Mouse (Mus musculus): ENCODE data around the gene Endod1. TPM values are rescaled to one million over a fixed set of nuclear protein-coding genes. Genes with fewer than 3 reads are reported as not detected.
"Not testable (repeated sequence)": the region's sequence is repeated elsewhere in the genome, so short reads cannot be mapped to it uniquely, and the experiment has no call there.

Gene Endod1
- total RNA-seq, 2 experiments from 2014 or later, result 18.2 to 24.0 TPM

DNA sequence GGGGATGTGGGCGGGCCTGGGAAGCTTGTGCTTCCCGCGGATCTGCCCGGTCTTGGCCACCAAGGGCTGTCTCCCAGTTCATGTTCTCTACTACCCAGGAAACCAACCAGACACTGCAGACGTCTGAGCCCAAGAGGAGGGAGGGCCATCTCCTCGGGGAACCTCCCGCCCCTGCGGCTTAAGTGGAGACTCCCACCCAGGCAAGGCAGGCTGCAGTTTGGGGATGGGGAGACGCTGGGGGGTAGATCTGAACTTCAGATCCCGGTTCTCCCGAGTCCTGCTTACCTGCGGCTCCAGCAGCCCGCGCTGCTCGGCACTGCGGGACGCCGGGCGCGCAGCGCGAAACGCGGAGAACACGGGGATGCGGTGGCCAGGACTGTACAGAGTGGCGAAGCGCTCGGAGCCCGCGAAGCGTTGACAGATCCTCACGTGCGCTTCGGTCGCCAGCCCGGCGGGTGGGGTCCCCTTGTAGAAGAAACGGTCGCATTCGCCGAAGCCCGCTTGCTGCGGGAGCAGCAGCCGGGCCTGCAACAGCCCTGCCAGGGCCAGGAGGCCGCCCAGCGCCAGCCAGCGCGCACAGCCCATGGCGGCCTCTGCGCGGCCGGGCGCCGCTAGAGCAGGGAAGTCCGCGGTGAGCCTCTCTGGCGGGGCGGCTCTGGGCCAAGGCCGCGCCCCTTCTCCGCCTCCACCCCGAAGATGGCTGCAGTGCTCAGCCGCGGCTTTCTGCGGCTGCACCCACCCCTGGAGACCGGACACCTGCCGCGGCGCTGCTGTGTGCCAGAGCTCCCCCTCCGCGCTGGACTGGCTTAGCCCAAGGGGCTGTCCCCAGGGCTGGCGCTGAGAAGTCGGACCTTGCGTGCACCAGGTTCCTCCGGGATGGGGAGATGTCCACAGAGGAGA is 671 bp downstream of the Endod1 start:
- peak; percentile 62 to 64 for DNase-seq (ENCODE audit: low spot score in 2 of 2)

DNA sequence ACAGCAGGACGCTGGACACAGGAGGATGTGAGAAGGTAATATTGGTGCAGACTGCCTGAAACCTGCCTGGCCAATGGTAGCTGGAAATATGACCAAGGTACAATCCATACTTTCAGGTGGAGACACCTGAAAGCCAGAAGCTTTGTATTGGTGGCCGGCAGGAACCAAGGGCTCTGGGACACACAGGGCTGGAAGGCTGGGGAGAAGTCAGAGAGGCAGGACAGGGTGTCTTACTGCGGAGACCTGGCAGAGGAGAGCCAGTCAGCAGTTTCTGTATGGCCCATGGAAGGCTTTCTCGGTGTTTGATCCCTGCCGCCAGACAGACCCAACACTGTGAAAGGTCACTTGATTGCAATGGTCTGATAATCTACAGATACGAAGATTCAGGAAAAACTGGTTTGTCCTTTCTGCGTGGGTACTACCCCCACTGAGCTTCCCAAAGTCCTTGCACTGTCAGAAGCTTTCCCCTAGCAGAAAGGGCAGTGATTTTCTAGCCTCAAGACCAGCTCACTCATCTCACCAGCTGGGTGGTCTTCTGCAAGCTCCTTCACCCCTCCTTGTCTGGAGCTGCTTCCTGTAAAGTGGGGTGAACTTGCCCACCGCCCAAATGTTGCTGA is 1.4 kb downstream of the Endod1 start:
- DNase-seq (ENCODE audit: low spot score in 2 of 2), result no peak

DNA sequence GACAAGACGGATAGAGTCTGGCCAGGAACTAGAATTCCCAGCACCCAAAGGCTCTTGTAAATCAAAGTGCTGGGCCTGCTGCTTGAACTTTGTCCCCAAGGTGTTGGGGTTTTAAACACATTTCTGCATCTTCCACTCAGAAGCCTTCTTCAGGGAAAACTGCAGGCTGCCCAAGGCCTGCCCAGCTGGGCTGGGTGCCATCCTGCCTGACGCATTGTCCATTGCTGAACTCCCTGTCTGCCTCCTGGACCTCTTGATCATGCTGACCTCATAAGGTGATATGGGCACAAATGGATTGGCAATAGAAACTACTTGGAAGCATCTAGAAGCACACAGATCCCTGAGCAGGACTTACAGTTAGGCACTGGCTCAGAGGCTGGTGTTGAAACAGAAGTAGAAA is 3.2 kb downstream of the Endod1 start:
- DNase-seq (ENCODE audit: low spot score in 2 of 2), result no peak

DNA sequence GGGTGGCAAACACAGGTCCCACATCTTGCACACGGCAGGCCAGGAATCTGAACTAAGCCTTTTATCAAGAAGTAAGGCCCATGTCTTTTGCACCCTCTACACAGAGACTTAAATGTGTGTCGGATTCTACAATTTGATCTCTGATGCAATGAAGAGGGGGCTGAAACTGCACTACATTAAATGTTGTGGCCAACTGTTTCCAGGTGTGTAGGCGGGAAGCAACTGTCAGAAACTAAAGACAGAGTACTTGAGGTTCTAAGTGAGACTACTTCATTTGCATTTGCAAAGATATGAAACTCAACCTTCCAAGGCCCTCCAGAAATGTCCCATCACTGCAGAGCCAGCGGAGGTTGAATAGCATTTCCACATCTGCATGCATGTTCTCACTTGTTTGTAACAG is 5.2 kb downstream of the Endod1 start:
- DNase-seq (ENCODE audit: low spot score in 2 of 2), result no peak

DNA sequence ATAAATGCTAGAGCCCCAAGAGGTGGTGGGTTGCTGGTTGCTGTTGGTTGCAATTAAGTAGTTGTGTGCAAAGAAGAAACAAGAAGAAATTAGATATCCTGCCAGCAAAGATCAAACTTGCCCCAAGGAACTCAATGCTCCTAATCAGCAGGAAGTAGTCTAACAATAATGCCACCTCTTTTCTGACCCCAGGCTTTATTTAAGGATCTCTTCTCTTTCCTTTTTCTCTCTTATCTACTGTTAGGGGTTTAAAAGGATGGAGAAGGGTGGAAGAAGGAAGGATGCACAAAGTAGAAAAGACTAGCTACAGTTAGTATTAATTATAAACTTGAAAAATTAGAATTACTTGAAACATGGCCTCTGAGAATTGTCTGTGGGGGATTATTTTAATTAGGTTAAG is 8.9 kb downstream of the Endod1 start:
- no peak for DNase-seq (ENCODE audit: low spot score in 2 of 2)

DNA sequence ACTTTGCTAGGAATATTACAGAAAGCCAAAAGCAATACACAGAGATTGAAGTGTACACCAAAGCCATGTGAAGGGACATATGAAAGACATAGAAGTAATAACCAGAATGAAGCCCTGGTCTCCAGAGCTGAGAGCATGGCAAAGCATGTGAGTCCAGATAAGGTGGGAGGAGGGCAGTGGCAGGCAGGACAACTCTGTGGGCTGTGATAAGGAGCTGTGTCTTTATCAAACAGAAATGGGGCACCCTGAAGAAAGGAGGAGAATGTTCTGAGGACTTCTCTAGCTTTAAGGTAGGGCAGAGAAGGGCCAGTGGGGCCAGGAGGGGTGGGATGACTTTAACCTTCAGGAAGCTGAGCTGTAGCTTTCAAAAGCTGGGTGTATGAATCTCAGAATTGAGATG is 12.0 kb downstream of the Endod1 start:
- DNase-seq (ENCODE audit: low spot score in 2 of 2), result no peak

DNA sequence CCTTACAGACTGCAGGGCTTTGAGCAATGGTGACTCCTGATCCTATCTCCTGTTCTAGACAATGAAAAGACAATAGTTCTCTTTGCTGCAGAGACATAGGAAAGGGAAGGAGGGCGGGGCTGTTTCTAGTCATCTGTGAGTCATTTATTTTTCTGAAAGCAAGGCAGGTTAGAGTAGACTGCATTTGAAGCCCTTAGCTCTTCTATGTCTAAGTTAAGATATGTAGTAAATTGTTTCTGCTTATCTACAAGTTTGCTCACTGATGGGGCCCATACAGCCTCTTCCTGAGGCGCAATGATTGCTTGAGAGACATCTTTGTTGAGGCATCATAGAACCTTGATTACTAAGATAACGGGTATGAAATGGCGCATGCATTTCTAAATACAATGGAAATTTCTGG is 13.5 kb downstream of the Endod1 start:
- DNase-seq (ENCODE audit: low spot score in 2 of 2), result no peak

DNA sequence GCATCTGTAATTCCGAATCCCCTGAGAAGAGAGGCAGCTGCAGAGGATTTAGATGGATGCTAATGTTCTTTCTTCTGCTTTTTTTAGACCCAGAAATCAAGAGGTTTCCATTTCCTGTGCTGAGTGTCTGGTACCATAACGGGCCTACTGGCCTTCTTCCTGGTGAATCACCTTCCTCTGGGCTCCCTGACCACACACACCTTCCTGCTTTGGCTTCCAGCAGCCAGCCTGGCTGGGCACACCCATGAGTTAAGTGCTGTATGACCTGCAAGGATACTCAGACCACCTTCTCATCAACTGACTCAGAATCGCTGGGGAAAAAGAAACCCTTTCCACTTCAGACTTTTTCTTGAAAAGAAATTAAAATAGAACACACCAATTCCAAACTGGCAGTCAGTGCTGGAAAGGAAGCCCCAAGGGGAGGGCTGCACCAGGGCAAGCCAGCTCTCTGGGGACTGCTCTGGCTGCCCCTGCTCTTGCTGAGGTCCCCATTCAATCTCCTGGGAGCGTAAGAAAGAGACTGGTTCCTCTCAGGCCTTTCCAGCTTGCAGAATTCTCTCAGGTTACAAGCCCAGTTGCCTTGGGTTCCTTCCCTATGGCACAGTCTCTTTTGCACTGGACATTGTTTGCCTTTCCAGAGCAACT is 15.7 kb downstream of the Endod1 start:
- no peak for DNase-seq (ENCODE audit: low spot score in 2 of 2)

DNA sequence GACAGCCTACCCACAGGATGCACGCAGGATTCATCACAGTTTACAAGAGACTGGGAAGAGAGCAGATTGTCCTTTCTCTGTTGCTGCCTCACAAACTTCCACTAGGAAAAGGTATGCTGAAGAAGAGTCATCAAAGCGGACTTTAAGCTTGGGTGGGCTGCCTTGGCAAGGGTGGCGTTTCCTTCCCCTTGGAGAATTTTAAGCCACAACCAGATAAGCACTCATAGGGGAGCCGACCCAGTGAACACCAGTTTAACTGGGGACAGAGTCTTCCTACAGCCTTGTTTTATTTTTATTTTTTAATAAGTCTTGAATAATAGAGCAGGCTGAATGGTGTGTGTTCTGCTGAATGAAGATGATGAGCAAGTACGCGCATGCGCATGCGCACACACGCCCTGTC is 16.6 kb downstream of the Endod1 start:
- DNase-seq (ENCODE audit: low spot score in 2 of 2), result no peak

DNA sequence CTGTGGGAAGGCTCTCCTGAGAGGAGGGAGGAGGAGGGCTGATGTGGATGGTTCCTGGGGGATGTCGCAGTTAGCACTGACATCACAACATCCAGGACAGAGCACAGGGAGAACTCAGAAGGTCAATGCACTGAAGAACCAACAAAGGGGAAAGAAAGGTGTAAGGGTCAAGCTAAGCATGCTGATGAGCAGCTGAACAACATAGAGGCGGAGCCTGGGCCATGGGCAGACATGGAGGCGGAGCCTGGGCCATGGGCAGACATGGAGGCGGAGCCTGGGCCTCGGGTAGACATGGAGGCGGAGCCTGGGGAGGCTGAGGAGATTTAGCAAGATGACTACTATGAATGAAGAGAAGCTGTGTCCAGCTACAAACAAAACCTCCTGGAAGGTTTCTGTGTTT is 17.8 kb downstream of the Endod1 start:
- DNase-seq (ENCODE audit: low spot score in 2 of 2), result no peak

DNA sequence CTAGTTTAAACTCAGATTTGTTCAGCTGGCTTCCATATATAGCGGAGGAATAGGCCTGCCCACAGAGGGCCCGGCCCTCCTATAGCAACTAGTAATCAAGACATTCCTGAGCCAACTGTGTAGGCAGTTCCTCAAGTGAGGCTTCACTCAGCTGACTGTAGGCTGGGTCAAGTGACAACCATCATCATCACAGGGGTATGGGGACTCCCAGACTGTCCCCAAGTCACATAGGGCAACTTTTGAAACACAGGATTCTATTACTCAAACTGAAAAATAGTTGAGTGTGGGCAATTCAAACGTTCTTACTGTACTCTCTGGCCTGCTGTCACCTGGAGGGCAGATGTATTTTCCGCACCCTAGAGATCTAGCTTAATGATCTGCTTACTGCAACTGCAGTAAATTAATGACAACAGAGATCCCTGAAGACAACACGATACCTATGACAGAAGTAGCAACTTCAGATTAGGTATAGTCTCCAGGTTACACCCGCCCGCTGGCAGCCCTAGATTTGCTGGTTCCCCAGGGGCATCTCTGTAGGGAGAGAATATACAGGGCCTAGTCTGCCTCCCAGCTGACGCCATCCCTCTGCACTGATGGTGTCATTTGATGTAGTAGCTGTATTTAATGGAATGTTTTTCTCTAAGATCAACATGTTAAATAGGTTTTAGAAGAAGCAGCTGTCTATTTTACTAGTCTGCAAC is 19.1 kb downstream of the Endod1 start:
- DNase-seq (ENCODE audit: low spot score in 2 of 2), result no peak

DNA sequence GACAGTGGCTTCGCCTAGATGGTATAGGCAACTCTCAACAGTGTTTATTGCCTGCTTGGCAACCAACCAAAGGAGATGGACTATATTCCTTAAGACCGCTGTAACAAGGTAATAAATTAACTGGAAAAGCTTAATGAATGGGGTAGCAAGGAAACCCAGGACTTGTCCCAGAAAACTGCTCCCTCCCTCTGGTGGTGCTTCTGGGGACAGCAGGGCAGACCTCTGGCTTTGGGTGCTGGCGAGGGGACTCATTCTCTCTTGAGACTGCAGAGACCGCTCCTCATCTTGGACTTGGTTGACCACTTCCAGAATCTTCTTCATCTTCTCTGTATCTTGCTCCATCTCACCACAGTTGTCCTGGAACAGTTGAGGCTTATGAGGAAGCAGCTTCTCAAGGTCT is 24.3 kb downstream of the Endod1 start:
- no peak for DNase-seq (ENCODE audit: low spot score in 2 of 2)

DNA sequence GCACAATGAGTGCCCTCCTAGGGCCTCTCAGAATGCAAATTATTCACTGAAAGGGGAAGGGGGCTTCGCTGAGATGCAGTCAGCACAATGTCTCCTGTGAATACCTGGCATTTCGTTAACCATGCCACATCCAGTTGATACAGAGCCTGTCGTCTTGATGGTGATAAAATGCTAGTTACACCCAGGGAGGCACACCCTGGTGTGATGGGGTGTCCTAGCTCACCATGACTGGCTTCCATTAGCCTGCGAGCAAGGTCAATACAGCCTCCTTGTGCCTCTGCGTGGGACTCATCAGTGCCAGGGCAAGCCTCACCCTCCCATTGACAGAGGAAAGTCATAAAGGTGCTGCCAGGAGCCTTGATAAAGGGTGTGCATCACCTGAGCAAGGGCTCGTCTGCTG is 26.5 kb downstream of the Endod1 start:
- no peak for DNase-seq (ENCODE audit: low spot score in 2 of 2)

DNA sequence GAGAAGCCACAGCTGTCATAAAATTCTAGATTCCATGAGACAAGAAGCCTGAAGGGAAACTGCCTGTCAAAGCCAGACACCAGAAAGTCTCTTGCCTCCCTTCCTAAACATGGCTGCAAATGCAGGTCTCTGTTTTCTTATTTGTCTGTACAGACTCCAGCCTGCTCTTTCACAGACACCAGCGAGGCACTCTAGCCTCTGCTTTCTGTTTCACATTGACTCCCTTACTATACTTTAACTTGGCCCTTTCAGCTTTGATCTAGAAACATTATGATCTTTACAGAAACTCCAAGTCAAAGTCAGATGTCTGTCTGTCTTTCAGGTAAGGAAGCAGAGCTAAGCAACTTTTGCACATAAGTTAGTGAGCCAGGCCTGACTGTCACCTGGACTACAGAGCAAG is 29.0 kb downstream of the Endod1 start:
- DNase-seq (ENCODE audit: low spot score in 2 of 2), result no peak

DNA sequence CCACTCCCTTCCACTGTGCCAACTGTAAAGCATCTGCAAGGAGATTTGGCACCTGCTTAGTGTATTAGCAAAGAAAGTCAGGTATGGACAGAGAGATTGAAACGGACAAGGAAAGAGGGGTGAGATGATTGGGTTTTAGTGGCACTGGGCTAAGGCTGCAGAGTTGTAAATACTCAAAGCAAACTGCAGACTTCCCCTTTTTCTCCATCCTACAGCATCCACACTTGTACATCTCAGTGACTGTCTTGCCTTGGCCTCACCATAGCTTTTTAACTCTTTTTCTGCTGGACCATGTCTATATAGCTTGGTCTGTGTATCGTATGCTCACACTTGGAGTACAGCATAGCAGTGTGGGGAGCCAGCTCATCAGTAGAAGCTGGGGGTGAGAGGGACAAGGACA is 30.5 kb downstream of the Endod1 start:
- DNase-seq (ENCODE audit: low spot score in 2 of 2), result no peak

DNA sequence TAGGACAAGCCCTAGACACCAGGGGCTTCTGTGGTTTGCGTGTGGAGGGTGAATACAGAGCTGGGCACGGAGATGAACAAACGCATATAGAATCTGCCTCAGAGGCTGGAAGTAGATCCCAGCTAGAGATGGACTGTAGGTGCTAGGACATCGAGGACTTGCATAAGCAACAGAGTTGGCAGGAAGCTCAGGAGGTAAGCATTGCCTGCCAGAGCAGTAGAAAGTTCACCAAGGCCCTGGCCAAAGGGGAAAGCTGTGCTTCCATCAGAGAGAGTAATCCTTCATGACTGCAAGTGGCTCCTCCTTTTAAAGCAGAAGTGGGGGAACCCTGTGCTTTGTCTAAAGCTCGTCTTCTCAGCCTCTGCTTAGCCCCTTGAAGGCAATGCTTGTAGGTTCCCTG is 31.9 kb downstream of the Endod1 start:
- no peak for DNase-seq (ENCODE audit: low spot score in 2 of 2)

DNA sequence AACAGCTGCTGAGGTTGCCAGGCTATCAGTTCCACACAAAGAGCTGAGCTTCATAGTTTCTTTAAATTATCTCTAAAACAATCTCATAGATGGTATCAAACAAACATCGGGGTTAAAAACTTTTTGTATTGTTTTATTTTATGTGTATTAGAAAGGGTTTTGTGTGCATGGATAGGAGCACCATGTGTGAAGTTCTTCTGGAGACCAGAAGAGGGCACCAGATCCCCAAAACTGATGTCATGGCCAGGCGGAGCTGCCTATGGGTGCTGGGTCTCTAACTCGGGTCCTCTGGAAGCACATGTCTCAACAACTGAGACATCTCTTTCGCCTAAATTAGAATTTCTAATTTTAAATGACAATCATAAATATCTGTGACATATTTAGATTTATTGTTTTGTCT is 32.9 kb downstream of the Endod1 start:
- no peak for DNase-seq (ENCODE audit: low spot score in 2 of 2)

DNA sequence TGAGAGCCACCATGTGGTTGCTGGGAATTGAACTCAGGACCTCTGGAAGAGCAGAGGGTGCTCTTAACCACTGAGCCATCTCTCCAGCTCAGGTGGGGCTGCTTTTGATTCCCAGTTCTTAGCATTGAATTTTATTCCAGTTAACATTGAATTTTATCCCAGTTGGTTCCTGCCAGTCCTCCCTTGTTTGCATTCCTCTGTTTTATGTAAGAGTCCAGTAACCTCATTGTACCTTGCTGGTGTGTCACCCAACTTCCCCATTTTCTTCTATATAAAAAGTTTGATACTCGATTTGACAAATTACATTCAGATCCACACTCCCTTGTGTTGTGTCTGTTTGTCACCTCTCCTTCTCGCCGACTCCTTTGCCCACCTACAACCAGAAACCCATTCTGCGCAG is 35.4 kb downstream of the Endod1 start:
- not testable (repeated sequence) for DNase-seq (ENCODE audit: low spot score in 2 of 2)

DNA sequence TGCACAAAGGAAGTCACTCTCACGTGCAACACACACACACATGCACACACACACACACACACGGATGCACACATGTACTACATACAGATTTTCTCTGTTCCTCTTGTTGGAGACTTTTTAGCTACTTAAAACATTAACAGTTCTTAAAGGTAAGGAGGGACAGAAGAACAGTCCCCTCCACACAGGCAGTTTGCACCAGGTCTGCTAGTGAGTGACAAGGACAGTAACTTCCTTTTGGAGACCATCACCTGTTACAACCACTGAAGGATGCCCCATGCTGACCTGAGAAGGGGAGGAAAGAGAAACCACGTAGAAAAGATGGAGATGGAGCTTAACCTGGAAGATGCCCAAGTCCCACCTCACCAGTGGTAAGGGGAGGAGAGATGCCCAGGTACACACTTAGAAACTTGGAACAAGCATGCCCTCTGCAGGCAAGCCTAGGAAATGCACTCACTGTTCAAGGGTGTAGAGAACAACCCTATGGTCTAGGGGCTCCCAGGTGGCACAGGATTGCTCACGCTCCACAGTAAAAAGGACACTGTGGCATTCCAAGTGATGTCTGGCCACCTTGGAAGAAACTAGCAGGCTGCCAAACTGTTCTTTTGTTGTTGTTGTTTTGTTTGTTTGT is 39.2 kb downstream of the Endod1 start:
- peak; percentile 31 to 49 for DNase-seq (ENCODE audit: low spot score in 2 of 2)

DNA sequence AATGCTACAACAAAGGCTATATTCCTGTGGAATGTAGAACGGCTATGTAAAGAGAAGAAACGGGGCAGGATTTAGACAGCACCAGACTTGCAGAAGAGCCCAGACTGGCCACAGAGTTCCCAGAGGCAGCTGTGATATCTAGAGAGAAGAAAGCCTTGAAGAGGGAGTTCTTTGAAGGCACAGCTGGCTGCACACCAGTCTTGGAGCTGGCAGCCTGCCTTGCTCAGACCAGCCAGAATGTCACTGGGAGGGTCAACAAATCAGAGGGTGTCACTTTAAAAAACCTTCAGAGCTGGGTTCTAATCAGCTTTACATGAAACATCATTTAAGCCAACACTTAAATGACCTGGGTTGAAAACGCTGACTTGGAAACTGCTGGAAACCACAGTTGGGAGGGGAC is 42.6 kb downstream of the Endod1 start:
- DNase-seq (ENCODE audit: low spot score in 2 of 2), result no peak

DNA sequence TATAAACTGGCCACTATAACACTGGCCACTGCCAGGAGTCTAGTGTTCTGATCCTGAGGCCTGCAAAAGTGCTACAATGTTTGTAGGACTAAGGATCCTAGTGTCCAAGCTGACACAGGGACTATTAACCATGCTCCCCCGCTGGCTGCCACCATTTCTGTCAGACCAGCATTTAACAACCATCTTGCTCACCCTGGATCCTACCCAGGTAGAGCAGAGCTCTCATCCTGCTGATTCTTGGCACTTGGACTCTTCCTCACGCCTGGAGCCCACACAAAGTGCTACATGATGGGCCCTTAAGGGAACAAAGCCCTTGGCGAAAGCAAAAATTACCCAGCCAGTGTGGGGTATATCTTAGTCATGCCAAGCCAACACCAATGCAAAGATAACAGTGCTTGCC is 44.4 kb downstream of the Endod1 start:
- DNase-seq (ENCODE audit: low spot score in 2 of 2), result no peak

Measured in adrenal gland, postnatal 4 days (tissue).